Mouse (Mus musculus): ENCODE data around the gene Stard5.

Stard5 gene

DNA sequence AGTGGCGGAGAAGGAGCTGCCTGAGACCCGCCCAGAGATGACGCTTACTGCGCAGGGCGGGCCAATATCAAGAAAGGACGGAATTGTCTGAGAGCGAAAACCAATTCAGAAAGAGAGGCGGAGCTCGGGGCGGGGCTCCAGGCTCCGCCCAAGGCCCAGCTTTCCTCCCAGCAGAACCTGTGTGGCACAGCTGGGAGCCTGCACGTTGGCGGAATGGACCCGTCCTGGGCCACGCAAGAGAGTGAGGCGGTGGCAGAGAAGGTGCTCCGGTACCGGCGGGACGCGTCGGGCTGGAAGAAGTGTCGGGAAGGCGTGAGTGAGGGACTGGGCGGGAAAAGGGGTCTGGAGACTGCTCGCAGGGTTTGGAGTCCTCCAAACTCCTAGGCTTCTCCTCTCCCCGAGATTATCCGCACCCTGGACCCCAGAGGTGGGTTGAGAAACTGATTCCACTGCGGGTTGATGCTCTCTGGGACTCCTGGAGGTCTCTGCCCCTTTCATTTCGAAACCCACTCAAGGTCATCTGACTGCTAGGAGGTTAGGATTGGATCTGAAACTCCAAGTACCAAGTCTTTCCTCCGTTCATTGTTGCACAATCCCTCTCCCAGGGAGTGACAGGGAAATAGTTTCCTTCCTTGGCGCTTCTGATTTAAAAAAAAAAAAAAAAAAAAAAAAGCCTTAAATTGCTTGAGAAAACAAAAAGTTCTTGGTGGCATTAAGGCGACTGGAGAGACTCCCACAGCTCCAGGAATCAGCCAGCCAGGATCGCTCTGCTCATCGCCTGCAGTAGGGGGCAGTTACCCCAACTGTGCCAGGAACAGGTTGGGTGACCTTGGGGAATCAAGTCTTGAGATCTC, at the start of gene Stard5:
TSS of gene Stard5 (plus strand) at position 132 of the 854 bp plus-strand sequence.
- DNase-seq (ENCODE audit: low read depth): peak; percentile 86

DNA sequence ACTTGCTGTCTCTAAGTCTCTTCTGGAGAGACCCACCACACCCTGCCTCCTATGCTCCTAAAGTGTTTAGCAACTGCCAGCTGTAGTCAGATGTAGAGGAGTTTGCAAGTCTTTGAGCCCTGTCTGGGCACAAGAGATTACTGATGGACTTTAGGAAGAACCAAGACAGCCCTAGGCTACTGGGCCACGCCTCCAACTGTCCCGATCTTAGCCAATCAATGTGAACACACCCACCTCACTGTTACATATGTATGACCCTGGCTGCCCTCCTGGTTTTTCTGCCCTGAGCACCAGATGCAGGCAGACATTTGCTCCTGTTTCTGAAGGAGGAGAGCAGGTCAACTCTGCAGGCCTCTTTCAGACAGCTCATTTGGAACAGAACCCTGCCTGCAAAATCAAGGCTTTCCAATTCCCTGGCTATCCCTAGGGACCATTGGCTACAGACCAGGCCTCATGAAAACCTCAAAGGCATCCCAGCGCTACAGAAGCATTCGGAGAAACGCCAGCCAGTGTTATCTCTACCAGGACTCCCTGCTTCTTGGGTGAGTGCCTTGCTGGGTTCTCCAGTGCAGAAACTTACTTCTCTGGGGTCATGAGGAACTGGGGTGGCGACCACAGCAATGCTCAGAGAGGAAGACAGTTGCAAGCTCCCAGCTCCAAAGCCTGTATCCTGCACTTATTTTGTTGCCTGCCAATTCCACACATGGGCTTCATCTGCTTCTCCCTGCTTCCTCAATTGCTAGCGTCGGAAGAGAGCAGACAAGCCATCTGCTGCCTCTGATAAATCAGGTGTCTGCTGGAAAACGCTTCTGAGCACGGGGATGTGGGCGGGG, 46.9 kb upstream of the Stard5 start, which contains the start of gene Tmc3:
TSS of gene Tmc3 (plus strand) at position 289 of the 833 bp plus-strand sequence.
- no peak for DNase-seq (ENCODE audit: low read depth)

DNA sequence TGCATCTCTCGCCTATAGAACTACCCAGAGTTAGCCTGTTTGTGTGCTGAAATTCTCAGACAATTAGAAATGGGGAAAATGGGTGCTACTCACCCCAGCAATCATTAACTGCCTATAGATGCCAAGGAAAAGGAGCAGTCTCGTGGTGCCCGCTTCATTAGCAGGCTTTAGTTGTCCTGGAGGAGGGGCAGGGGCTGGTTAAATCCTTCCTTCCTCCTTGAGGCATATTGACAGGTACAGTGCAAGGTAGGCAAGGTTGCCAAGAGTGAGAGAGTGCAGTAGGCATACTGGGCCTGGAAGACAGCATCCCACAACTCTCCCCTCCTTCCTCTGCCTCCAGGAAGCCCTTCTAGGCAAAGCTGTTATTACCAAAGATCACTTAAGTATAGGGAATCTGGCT, 37.7 kb upstream of the Stard5 start:
- no peak for DNase-seq (ENCODE audit: low read depth)

DNA sequence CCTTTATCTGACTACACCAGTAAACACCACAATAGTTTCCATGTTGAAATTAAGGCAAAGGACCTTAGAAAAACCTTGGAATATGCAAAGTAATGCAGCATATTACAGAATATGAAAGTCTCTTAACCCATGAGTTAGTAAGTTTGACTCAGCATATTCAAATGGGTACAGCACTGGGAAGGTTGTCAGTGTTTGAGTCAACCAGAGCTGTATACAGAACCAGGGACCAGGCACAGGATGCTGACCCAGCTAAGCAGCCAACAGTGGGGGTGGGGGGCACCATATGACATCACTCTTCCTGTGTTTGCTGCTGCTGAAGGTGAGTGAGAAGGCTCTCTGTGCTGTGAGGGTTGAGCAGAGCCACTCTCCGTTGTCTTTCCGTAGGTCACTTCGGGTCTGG, 34.7 kb upstream of the Stard5 start:
- DNase-seq (ENCODE audit: low read depth): no peak

DNA sequence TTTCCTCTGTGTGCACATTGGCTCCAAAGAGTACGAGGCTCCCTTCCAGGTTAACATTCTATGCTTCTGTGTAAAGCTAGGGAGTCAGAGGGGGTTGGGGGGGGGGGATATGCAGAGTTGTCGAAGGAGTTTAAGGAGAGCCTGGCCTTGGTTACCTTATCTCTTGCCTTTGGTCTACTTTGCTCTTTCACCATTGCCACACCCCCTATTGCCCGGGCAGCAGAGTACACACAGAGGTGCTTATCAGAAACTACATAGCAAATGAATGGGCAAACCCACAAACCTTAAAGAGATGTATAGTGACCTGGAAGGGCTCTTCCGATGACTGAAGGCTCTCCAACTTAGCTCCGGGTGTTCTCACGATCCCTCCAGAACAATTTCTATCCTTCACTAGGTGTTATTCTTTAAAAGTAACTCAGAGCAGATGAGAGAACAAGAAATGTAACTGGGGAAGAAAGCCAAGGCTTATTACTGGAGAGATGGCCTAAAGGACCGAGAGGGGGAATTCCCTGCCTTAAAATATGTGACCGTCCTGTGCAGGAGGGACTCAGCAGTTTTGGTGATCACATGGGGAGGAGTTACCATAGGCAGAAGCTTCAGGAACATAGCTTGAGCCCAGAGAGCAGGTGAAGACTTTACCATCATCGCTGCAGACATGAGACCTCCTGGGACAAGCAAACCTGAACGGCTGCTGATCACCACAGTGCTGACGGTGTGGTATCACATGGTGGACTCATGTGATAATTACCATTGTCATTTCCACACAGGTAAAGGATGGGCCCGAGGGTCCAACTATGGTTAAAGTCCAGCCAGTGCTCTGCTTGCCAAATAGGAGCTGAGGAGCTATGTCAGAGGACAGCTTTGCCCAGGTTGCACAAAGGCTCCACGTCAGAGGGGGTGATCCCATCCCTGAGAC, 32.5 kb upstream of the Stard5 start:
- no peak for DNase-seq (ENCODE audit: low read depth)

DNA sequence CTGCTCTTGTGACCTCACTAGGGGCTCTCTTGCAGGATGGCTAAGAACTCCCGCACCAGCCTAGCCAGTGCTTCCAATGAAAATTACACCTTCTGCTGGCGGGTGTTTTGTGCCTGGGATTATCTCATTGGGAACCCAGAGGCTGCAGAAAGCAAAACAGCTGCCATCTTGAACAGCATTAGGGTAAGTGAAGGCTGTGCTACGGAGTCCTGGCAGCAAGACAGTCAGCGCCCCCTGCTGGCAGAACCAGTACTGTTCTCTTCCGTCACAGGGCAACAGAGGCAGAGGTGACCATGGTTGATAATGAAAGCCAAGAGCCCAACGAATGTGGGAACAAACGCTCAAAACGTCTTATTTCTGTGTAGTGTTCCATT, 31.9 kb upstream of the Stard5 start:
- DNase-seq (ENCODE audit: low read depth): peak; percentile 20

DNA sequence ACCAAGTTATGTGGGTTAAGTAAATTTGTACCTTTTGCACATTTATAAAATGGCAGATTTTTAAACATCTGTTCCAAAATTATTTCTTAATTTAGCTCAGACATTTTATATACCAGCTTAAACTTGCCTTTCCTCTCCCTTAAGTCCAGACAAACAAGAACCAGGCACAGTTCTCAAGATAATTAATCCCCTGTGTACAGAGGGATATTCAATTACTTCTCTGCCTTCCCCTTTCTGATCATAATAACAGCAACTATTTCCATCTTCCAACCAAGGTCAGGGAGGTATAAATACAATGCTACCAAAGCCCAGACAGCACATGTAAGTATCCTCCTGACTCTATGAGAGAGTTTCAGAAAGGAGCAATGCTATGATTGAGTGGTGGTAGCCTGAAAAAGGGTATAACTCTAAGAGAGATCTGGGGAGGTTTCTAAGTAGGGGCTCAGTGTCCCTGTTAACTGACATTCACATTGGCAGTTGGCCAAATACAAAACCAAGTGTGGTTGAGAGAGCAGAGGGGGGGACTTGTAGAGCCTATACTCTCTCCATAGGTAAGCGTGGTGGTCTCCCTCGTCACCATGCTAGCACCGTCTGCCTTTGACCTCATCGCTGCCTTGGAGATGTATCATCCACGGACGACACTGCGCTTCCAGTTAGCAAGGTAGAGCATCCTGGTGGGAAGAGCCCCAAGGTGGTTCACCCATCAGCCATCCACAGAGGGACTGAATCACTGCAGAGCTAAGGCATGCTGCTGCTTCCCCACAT, 27.4 kb upstream of the Stard5 start:
- DNase-seq (ENCODE audit: low read depth): no peak

DNA sequence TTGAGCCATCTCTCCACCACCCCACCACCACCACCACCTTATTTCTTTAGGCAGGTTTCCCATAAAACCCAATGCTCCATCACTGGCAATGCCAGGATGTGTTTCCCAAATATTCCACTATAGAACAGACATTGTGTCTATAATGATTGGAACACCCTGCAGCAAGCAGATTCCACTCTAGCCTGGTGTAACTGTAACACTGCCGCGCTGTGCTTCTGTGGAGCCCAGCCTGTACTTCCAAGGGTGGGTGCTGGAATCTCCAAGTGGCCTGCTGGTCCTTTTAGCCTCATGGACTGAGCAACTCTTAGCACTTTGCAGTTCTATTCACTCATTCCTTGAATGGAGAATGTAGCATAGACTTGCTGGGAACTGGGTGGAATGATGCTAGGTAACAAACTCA, 25.0 kb upstream of the Stard5 start:
- DNase-seq (ENCODE audit: low read depth): no peak

DNA sequence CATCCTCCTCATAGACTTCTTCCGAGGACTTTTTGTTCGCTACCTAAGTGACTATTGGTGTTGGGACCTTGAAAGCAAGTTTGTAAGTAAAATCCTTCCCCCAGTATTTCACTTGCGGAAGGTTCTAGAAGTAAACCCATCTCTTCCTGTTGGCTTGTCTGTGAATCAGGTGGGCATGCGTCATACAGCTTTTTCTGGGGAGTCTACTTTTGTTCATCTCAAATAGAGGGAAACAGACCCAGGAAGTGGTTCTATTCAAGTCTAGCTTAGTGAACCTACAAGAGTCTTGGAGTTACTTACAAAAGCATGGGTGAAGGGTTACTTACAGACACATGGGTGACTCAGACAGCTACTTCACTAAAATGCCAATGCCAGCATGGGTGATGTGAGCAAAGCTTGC, 21.9 kb upstream of the Stard5 start:
- no peak for DNase-seq (ENCODE audit: low read depth)

DNA sequence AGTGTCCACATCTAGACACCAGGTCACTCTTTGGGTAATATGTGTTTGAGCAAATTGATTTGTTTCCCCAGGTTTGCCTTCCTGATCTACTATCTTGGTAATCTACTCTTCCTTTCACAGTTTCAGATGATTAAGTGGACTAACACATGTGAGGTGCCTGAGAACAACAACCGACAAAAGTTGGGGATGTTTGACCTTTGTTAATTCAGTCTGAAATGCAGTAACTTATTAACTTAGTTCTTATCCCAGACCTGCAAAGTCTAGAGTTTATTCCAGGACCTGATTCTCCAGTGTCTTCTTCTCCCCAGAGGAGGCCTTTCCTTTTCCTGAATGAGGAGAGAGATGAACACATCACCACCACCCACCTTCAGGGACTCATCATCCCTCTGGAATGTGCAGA, 19.9 kb upstream of the Stard5 start:
- DNase-seq (ENCODE audit: low read depth): no peak

DNA sequence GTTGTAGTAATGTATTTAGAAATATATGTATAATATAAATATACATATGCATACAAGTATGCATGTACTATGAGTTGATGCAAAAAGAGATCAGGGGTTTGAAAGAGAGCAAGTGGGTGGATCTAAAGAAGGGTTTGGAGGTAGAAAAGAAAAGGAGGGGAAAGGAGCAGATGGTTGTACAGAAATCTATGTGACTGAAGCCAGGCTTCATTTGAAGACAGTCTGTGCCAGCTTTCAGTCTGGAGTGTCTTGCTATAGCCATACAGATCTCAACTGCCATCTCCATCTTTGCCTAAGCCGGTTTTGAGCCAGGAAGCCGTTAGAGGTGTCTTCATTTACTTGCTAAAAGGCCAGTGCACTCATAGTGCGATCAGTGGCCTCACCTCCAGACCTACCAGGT, 16.5 kb upstream of the Stard5 start:
- no peak for DNase-seq (ENCODE audit: low read depth)

DNA sequence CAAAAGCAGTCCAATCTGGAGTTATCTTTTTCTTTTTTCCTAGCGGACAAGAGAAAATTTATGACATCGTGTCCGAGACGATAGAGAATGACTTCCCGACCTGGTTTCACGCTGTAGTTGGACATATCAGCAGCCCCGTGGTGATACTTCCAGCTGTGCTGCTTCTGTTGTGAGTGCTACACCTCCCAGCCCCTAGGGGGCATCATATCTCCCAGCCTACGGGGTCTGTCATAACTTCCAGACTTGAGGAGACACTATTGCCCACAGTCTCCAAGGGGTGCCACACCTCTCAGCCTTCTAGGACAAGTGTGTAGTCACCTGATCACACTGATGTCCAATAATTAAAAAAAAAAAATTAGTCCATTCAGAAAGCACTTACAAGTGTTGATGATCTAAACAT, 15.9 kb upstream of the Stard5 start:
- no peak for DNase-seq (ENCODE audit: low read depth)

DNA sequence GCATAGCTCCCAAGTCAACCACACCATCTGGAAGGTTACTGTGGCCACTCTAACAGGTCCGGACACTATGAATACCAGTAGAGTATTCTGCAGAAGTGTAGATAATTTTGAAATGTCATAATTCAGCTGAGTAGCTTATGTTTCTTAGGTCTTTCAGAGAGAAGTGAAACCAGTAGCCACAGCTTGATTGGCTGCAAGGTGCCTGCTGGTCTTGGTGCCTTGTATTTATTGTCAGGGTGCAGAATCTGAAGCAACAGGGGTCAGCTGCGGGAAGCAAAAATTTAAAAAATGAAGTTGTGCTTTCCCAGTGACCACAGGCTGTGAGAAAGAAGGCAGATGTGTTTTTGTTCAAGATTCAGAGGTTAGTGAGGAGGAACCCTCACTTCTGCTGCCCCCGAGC, 15.5 kb upstream of the Stard5 start:
- no peak for DNase-seq (ENCODE audit: low read depth)

DNA sequence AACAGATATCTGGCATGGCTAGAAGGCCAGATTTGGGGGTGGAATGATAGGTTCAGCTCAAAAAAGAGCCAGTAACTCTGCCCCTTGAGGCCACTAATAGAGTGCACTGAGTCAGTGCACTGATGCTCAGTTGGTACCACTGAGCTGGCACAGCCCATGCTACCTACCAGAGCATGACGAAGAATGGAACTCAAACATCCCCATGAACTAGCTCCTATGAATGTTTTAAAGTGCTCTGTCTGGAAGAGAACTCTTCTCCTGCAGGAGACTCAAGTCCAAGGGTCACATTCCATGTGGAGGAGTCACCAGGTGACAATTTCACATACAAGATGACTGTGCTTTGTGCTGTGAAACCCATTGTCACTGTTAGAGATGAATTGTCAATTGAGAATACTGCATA, 13.1 kb upstream of the Stard5 start:
- no peak for DNase-seq (ENCODE audit: low read depth)

DNA sequence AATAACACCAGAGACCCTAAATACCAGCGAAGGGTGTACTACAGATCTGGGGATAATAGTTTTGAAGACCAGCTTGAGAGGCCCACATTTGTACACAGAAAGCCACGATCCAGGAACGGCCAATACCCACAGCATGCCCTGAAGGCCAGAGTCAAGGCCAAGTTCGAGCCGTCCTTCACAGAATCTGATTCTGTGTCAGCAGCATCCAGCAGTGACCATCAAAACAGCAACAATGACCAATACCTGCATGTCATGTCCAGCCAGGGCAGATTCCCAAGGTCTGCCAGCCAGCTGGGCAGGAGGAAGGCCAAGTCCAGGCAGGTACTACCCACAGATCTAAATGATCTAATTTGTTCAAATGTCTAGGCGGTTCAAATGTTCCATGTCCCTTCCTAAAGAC, 9.2 kb upstream of the Stard5 start:
- DNase-seq (ENCODE audit: low read depth): no peak

DNA sequence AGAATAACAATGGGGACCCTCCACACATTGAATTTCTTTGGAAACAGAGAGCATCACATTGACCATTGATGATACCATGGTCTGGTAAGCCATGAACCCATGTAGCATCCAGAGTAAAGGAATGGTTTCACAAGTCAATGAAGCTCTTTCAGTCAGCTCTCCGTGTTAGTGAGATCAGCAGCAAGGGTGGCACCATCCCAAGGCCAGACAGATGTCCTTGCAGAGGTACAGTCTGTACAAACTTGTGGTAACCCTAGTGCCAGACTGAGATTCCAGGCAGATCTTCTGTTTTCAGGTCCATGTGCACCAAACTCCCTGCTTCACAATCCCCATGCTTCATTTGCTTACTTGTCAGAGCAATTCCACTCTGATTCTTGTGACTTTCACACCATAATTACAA, 7.7 kb upstream of the Stard5 start:
- no peak for DNase-seq (ENCODE audit: low read depth)

DNA sequence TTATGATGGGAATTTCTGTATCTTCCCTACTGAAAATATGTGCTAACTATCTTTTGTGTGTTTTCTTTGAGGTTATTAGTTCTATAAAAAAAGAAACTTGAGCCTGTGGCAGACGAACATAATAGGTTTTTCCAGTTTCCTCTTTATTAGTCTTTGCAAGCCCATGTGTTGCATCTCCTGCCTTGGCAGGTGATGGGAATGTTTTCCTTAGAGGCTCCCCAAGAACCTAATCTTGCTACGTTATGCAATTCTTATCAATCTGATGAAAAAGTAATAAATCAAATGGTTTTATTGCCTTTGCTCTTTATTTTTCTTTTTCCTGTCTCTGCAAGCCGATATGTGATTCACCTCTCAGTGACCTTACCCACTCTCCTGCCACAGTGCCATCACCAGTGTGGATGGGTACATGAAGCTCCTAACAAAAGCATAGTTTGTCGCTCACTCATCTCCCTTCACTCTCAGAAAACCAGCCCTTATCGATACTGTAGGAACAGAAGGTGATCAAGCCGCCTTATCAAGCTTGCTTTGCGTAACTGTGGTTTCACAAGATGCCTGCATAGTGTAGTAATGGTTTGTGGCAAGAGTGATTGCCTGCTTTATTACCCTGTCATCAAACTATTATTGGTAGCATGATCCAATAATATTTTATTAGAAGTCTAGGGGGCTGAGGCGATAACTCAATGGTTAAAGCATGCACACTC, 5.1 kb upstream of the Stard5 start:
- no peak for DNase-seq (ENCODE audit: low read depth)

DNA sequence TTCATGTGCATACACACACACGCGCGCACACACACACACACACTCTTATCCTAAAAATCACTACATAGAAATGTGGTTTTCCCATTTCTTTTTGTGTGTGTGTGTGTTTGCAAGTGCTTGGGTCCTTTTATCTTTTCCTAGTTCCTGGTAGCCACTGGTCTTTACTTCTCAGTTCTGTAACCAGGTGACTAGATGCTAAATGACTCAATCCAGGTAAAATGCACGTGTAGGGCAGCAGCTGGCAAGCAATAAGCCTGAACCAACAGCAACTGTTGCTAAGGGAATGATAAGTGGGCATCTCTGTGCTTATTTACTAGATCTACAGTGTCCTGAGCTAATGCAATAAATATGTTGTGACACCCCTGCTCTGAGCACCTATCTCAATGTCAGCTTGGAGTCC, 4.4 kb upstream of the Stard5 start:
- DNase-seq (ENCODE audit: low read depth): no peak

DNA sequence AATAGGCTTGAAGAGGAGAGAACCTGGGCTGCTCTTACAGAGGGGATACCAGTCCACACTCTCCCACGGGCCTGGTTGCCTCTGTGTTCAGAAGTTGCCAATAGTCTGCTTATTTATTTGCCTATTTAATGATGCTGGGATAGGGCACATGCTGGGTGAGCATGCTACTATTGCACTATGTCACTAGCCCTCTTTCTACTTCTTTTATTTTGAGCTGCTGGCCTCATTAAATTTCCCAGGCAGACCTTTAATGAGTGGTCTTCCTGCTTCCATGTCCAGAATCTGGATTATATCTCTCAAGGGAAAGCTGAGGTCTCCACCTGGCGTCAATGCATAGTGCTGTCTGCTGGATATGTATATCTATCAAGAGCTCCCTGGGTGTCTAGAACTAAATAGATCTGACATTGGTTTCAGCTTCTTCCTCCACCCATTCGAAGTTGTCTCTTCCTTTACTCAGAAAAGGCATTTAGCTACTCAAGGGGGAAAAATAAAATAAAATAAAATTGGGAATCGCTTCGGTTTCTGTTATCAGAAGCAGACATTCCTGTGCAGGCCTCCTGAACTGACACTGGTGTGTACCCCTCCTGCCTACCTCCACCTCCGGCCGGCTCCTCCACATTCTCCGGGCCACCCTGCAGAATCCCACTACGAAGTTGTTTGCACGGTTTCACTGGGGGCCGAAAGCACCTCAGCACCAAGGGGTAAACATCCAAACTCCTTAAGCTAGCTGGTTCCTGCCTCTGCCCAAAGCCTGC, 509 bp upstream of the Stard5 start:
- no peak for DNase-seq (ENCODE audit: low read depth)

DNA sequence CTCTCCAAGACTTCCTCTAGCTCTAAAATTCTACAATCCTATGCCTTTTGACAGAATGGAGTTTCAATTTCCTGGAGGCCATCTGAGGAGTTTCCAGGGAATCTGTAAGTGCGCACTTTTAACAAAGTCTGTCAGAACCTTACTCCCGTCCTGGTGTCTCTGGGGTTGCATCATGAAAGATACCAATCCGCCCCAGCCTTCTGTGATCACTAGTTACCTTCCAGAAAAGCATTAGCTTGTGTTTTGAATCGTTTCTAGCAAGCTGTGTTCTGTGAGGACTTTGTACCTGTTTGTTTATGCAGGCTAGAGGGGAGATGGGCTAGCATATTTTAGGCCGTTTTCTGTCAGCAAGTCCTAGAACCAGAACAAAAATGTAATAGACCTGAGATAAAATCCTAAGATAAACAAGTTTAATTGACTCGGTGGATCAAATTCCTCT, 942 bp downstream of the Stard5 start:
- no peak for DNase-seq (ENCODE audit: low read depth)

Measured in c-Kit-positive CD71-negative TER-119-negative erythroid progenitor cells, embryonic 14.5 days (primary cell).